Mouse (Mus musculus): Measurements from ENCODE around the gene Stap2. TPM values are rescaled to one million over a fixed set of nuclear protein-coding genes. Genes with fewer than 3 reads are reported as not detected.

Stap2 gene
- total and polyA plus RNA-seq, 3 experiments: 12.2 to 28.6 (median 14.8) TPM

DNA sequence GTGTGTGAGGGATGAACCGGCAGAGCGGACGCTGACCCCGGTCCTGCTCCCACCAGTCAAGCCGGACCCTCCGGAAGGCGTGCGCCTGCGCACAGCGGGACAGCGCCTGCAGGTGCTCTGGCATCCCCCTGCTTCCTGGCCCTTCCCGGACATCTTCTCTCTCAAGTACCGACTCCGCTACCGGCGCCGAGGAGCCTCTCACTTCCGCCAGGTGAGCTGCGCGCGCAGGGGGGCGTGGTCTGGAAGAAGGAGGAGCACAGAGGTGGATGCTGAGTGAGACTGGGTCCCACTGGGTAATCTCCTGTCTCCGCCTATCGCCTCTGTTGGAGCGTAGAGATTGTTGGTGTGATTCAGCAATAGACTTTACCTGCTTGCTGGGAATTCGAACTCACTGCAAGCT lies 49.3 kb downstream of the Stap2 start:
- H3K36me3 ChIP-seq (ENCODE audit: control insufficient read depth, insufficient read depth, low read length): no peaks in the 10 kb centered on the region
- DNase-seq: peak; percentile 39 to 43
- H3K79me2 ChIP-seq (replicated peaks; ENCODE audit: control insufficient read depth, insufficient read depth, low read length): no peaks in the 10 kb centered on the region
- intact Hi-C loops (cut with DNase I): loop anchor here (5.0 to 10.0 kb wide), 3 partner anchors 81 to 299 kb away; partner anchors contain the start of genes Fem1a, Pot1b and Sh3gl1
- H3K4me3 ChIP-seq: 0 out of 2 replicates have a peak overlapping the region, but pooled peaks have one; percentile 8
- WGBS: 5% methylated on average over 26 of the region's 26 CpGs
- no peak overlapping the region for H3K27ac ChIP-seq
- no peak overlapping the region for H3K9ac ChIP-seq (ENCODE audit: low read depth, low read length)
- no peaks in the 10 kb centered on the region for H3K27me3 ChIP-seq (ENCODE audit: control insufficient read depth, insufficient read depth, low read length)
- TF ChIP-seq CTCF (IDR thresholded peaks at IDR 0.05): no peak
- no peak for TF ChIP-seq EP300 (IDR thresholded peaks at IDR 0.05; ENCODE audit: insufficient read depth, low read depth, low read length)
- no peak for TF ChIP-seq POLR2A (IDR thresholded peaks at IDR 0.05; ENCODE audit: insufficient read depth, low read depth, low read length)
- H3K4me1 ChIP-seq (ENCODE audit: control insufficient read depth, insufficient read depth, low read length): peaks cover 4% of the 10 kb centered on the region

GRCm38 (mm10) chr17:55954229-55954628 lies 51.2 kb downstream of the Stap2 start:
- Histone ChIP-seq H3K79me2 (replicated peaks; ENCODE audit: control insufficient read depth, insufficient read depth, low read length) (no peaks in the 10 kb centered on the region), H3K4me1 (ENCODE audit: control insufficient read depth, insufficient read depth, low read length) (peaks cover 2% of the 10 kb centered on the region; the same call in 1 of the 2 replicates), H3K9ac (ENCODE audit: low read depth, low read length) (no peak overlapping the region), H3K27me3 (ENCODE audit: control insufficient read depth, insufficient read depth, low read length) (no peaks in the 10 kb centered on the region), H3K27ac (no peak overlapping the region), H3K36me3 (ENCODE audit: control insufficient read depth, insufficient read depth, low read length) (no peaks in the 10 kb centered on the region), H3K4me3 (no peak overlapping the region)
- 34% methylated on average over 16 of the region's 16 CpGs for WGBS
- peak in 1 of 2 experiments; percentile 15 for DNase-seq
- intact Hi-C loops (cut with DNase I): loop anchor here (10.0 kb wide), 1 partner anchor 301 kb away; the partner anchor contains the start of gene Fem1a
- TF ChIP-seq CTCF (IDR thresholded peaks at IDR 0.05) (no peak), POLR2A (IDR thresholded peaks at IDR 0.05; ENCODE audit: insufficient read depth, low read depth, low read length) (no peak), EP300 (IDR thresholded peaks at IDR 0.05; ENCODE audit: insufficient read depth, low read depth, low read length) (no peak)

DNA sequence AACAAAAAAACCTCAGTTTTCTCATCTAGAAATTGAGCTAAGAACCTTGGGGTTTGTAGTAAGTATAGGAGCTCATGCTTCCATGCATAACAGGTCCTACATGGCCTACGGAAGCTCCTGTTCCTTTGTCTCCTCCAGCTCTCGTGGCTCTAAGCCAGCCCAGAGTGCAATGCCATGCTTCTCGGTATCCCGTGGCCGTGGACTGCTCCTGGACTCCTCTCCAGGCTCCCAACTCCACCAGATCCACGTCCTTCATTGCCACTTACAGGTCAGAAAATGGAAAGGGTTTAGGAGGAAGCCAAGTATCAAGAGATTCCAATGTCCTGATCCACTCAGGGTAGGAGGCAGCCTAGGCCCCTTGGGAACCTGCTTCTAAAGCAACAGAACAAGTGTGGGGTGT lies 51.6 kb downstream of the Stap2 start:
- H3K4me1 ChIP-seq (ENCODE audit: control insufficient read depth, insufficient read depth, low read length): peaks cover 2% of the 10 kb centered on the region; the same call in 1 of the 2 replicates
- no peaks in the 10 kb centered on the region for H3K36me3 ChIP-seq (ENCODE audit: control insufficient read depth, insufficient read depth, low read length)
- intact Hi-C loops (cut with DNase I): loop anchor here (10.0 kb wide), 1 partner anchor 301 kb away; the partner anchor contains the start of gene Fem1a
- no peaks in the 10 kb centered on the region for H3K27me3 ChIP-seq (ENCODE audit: control insufficient read depth, insufficient read depth, low read length)
- 61% methylated on average over 6 of the region's 6 CpGs for WGBS
- DNase-seq: no peak
- TF ChIP-seq CTCF (IDR thresholded peaks at IDR 0.05): no peak
- no peak for TF ChIP-seq POLR2A (IDR thresholded peaks at IDR 0.05; ENCODE audit: insufficient read depth, low read depth, low read length)
- H3K27ac ChIP-seq: no peak overlapping the region
- H3K9ac ChIP-seq (ENCODE audit: low read depth, low read length): no peak overlapping the region
- no peaks in the 10 kb centered on the region for H3K79me2 ChIP-seq (replicated peaks; ENCODE audit: control insufficient read depth, insufficient read depth, low read length)
- no peak overlapping the region for H3K4me3 ChIP-seq

GRCm38 (mm10) chr17:55952447-55953027 lies 52.8 kb downstream of the Stap2 start, which contains the start of gene Ebi3:
TSS of gene Ebi3 (plus strand) at chr17:55952640.
- H3K4me3 ChIP-seq: no peak within 1 kb of the TSS
- H3K4me1 ChIP-seq (ENCODE audit: control insufficient read depth, insufficient read depth, low read length): no peaks in the 10 kb centered on the region; the same call in 1 of the 2 replicates
- H3K36me3 ChIP-seq (ENCODE audit: control insufficient read depth, insufficient read depth, low read length): no peaks in the 10 kb centered on the region
- H3K9ac ChIP-seq (ENCODE audit: low read depth, low read length): no peak within 1 kb of the TSS
- WGBS: 68% methylated on average over 6 of the region's 6 CpGs
- intact Hi-C loops (cut with DNase I): loop anchor here (10.0 kb wide), 1 partner anchor 302 kb away; the partner anchor contains the start of gene Fem1a
- H3K27me3 ChIP-seq (ENCODE audit: control insufficient read depth, insufficient read depth, low read length): no peaks in the 10 kb centered on the region
- H3K27ac ChIP-seq: no peak within 1 kb of the TSS
- TF ChIP-seq POLR2A (IDR thresholded peaks at IDR 0.05; ENCODE audit: insufficient read depth, low read depth, low read length): no peak
- TF ChIP-seq CTCF (IDR thresholded peaks at IDR 0.05): no peak
- TF ChIP-seq EP300 (IDR thresholded peaks at IDR 0.05; ENCODE audit: insufficient read depth, low read depth, low read length): no peak
- peak; percentile 23 to 47 for DNase-seq
- H3K79me2 ChIP-seq (replicated peaks; ENCODE audit: control insufficient read depth, insufficient read depth, low read length): no peaks in the 10 kb centered on the region

GRCm38 (mm10) chr17:55952041-55952440 lies 53.3 kb downstream of the Stap2 start:
- Histone ChIP-seq H3K27ac (no peak overlapping the region), H3K27me3 (ENCODE audit: control insufficient read depth, insufficient read depth, low read length) (no peaks in the 10 kb centered on the region), H3K36me3 (ENCODE audit: control insufficient read depth, insufficient read depth, low read length) (no peaks in the 10 kb centered on the region), H3K4me3 (no peak overlapping the region), H3K79me2 (replicated peaks; ENCODE audit: control insufficient read depth, insufficient read depth, low read length) (no peaks in the 10 kb centered on the region), H3K9ac (ENCODE audit: low read depth, low read length) (no peak overlapping the region), H3K4me1 (ENCODE audit: control insufficient read depth, insufficient read depth, low read length) (no peaks in the 10 kb centered on the region)
- intact Hi-C loops (cut with DNase I): loop anchor here (10.0 kb wide), 1 partner anchor 303 kb away; the partner anchor contains the start of gene Fem1a
- no peak for TF ChIP-seq POLR2A (IDR thresholded peaks at IDR 0.05; ENCODE audit: insufficient read depth, low read depth, low read length)
- no peak for TF ChIP-seq EP300 (IDR thresholded peaks at IDR 0.05; ENCODE audit: insufficient read depth, low read depth, low read length)
- TF ChIP-seq CTCF (IDR thresholded peaks at IDR 0.05): no peak
- DNase-seq: no peak

DNA sequence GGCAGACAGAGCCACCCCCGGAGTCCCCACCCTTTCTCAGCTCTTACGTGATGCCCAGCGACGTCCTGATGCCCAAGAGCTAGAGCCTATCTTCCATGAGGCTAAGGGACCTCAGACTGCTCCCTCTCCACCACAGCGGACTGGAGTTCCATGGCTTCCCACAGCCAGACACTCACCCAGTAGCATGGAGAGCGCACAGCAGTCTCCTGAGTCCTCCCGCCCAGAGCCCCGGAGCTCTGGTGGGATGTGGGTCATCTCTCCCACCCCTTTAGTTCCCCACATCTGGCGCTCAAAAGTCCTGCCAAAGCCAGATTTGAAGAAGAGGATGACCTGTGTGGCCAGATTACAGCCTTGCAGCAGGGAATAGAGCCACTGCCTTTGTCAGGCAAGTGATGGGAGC lies 54.8 kb downstream of the Stap2 start:
- 67% methylated on average over 9 of the region's 9 CpGs for WGBS
- Histone ChIP-seq H3K4me1 (ENCODE audit: control insufficient read depth, insufficient read depth, low read length) (no peaks in the 10 kb centered on the region), H3K79me2 (replicated peaks; ENCODE audit: control insufficient read depth, insufficient read depth, low read length) (no peaks in the 10 kb centered on the region), H3K9ac (ENCODE audit: low read depth, low read length) (no peak overlapping the region), H3K27ac (no peak overlapping the region), H3K4me3 (no peak overlapping the region), H3K36me3 (ENCODE audit: control insufficient read depth, insufficient read depth, low read length) (no peaks in the 10 kb centered on the region), H3K27me3 (ENCODE audit: control insufficient read depth, insufficient read depth, low read length) (no peaks in the 10 kb centered on the region)
- no peak for DNase-seq
- TF ChIP-seq POLR2A (IDR thresholded peaks at IDR 0.05; ENCODE audit: insufficient read depth, low read depth, low read length) (no peak), EP300 (IDR thresholded peaks at IDR 0.05; ENCODE audit: insufficient read depth, low read depth, low read length) (no peak), CTCF (IDR thresholded peaks at IDR 0.05) (no peak)
- intact Hi-C loops (cut with DNase I): loop anchor here (10.0 kb wide), 1 partner anchor 304 kb away; the partner anchor contains the start of gene Fem1a
